Mouse (Mus musculus) E14TG2a.4 (cell line): ENCODE measurements around the gene Cd164l2.

Experiments
- CTCF ChIP-seq: conservative IDR thresholded peaks from 2 replicates; pipeline ENCODE4 v1.5.1; 2014; ENCODE audit warnings: low read length
- NANOG ChIP-seq: IDR thresholded peaks from 2 replicates; pipeline ENCODE4 v1.6.1; 2014; ENCODE audit warnings: borderline replicate concordance, low read length, mixed read lengths
- POU5F1 ChIP-seq: IDR thresholded peaks from 2 replicates; pipeline ENCODE4 v1.6.1; 2014; ENCODE audit warnings: low read length, borderline replicate concordance

DNA sequence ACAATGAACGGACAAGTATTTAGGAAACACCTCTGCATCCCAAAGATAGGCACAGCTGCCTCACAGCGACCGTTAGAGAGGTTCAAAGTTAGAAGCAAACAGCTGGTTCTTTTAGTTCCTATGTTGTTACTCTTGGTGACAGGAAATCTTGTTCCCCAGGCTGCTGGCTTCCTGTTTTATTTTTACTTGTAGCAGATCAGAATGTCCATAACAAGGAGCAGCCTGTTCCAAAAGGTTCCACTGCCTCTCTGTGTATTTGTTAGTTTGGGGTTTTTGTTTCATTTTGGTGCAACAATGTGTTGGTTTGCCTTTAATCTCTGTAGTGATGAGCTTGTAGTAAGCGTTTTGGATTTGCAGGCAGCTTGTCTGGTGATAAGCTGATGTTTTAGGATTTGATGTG, 37.6 kb upstream of the Cd164l2 start:
- no peak for TF ChIP-seq CTCF
- TF ChIP-seq POU5F1, result no peak
- TF ChIP-seq NANOG, result no peak
